Mouse (Mus musculus) hindbrain, embryonic 13.5 days (tissue): ENCODE measurements around the gene Ndp. TPM values are rescaled to one million over a fixed set of nuclear protein-coding genes. Genes with fewer than 3 reads are reported as not detected.

Source experiments
- ATAC-seq: fragments of 200-750 bp; cut with Nextera tagmentation; 2 replicates; pipeline ENCODE4 v1.8.0; 2017; ENCODE audit warnings: moderate TSS enrichment; ENCODE audit not compliant: low FRiP score
- H3K27ac ChIP-seq: fragments of 300-500 bp; sonication (generic); 2 replicates; pipeline ENCODE4 v1.5.1; 2015; ENCODE audit warnings: inconsistent platforms, mild to moderate bottlenecking, moderate library complexity
- H3K27me3 ChIP-seq: fragments of 300-500 bp; sonication (generic); 2 replicates; pipeline ENCODE4 v1.6.1; 2015; ENCODE audit warnings: mild to moderate bottlenecking, inconsistent platforms
- H3K36me3 ChIP-seq: fragments of 300-500 bp; sonication (generic); 2 replicates; pipeline ENCODE4 v1.6.1; 2015; ENCODE audit warnings: mild to moderate bottlenecking, inconsistent platforms
- H3K4me1 ChIP-seq: fragments of 300-500 bp; sonication (generic); replicated peaks from 2 replicates; pipeline ENCODE4 v1.6.1; 2015; ENCODE audit warnings: inconsistent platforms
- H3K4me2 ChIP-seq: fragments of 300-500 bp; sonication (generic); 2 replicates; pipeline ENCODE4 v1.6.1; 2015; ENCODE audit warnings: inconsistent platforms, mild to moderate bottlenecking, moderate library complexity
- H3K4me3 ChIP-seq: fragments of 300-500 bp; sonication (generic); 2 replicates; pipeline ENCODE4 v1.5.1; 2015; ENCODE audit warnings: mild to moderate bottlenecking, inconsistent platforms
- H3K9ac ChIP-seq: fragments of 300-500 bp; sonication (generic); 2 replicates; pipeline ENCODE4 v1.6.1; 2015; ENCODE audit warnings: mild to moderate bottlenecking, inconsistent platforms
- H3K9me3 ChIP-seq: fragments of 300-500 bp; sonication (generic); 2 replicates; pipeline ENCODE4 v1.6.1; 2016; ENCODE audit warnings: inconsistent platforms
- WGBS: fragments of 180-500 bp; shearing (Covaris S2); methylation state at CpG from one replicate; pipeline ENCODE4 v1.1.7; 2015; 5-methylcytosine and 5-hydroxymethylcytosine counted together
- polyA plus RNA-seq: library from polyadenylated mRNA; unstranded; fragments of >200 nt; fragmentation: Nextera tagmentation; extraction: Ambion mirVana; gene quantifications from 2 replicates; pipeline ENCODE4 v1.2.1, GENCODE M21; 2015

Gene Ndp
- polyA plus RNA-seq, 1 experiment from 2014 or later = 7.4 TPM

GRCm38 (mm10) chrX:16841443-16841842, 70.1 kb downstream of the Ndp start:
- Histone ChIP-seq H3K9ac (no peak overlapping the region), H3K4me1 (no peaks in the 10 kb centered on the region), H3K27ac (no peak overlapping the region), H3K36me3 (no peaks in the 10 kb centered on the region), H3K4me2 (no peak overlapping the region), H3K4me3 (no peak overlapping the region), H3K27me3 (no peaks in the 10 kb centered on the region), H3K9me3 (no peaks in the 10 kb centered on the region)
- WGBS = 93% methylated on average over 2 of the region's 2 CpGs
- no peak for ATAC-seq

- Histone ChIP-seq H3K27me3 (no peaks in the 10 kb centered on the region), H3K27ac (no peak overlapping the region), H3K36me3 (no peaks in the 10 kb centered on the region), H3K9ac (no peak overlapping the region), H3K4me2 (no peak overlapping the region), H3K4me3 (no peak overlapping the region), H3K4me1 (no peaks in the 10 kb centered on the region), H3K9me3 (no peaks in the 10 kb centered on the region)
- WGBS = 93% methylated on average over 1 of the region's 1 CpGs
- no peak for ATAC-seq
These were observed 74.3 kb downstream of the Ndp start for GRCm38 (mm10) chrX:16837293-16837692.

GRCm38 (mm10) chrX:16836488-16837082, 75.0 kb downstream of the Ndp start:
- ATAC-seq = no peak
- Histone ChIP-seq H3K9me3 (no peaks in the 10 kb centered on the region), H3K4me3 (no peak overlapping the region), H3K27ac (no peak overlapping the region), H3K4me1 (no peaks in the 10 kb centered on the region), H3K4me2 (no peak overlapping the region), H3K36me3 (no peaks in the 10 kb centered on the region), H3K9ac (no peak overlapping the region), H3K27me3 (no peaks in the 10 kb centered on the region)

Other genes starting within 250 kb of the Ndp start
- gene Maob, start 94.4 kb downstream of the Ndp start, polyA plus RNA-seq = 3.0 and 3.1 TPM in 2 replicates